Mouse (Mus musculus): ENCODE data around the gene Slc39a11. TPM values are rescaled to one million over a fixed set of nuclear protein-coding genes. Genes with fewer than 3 reads are reported as not detected.
"Not testable (repeated sequence)": the region's sequence is repeated elsewhere in the genome, so short reads cannot be mapped to it uniquely, and the experiment has no call there.

Gene Slc39a11
- polyA plus RNA-seq, 1 experiment from 2014 or later = 42.2 TPM

GRCm38 (mm10) chr11:113666205-113666604 lies 16.3 kb upstream of the Slc39a11 start:
- no peaks in the 10 kb centered on the region for H3K9me3 ChIP-seq
- 74% methylated on average over 6 of the region's 6 CpGs for WGBS
- ATAC-seq (replicated peaks) = no peak

GRCm38 (mm10) chr11:113664279-113664678 lies 14.4 kb upstream of the Slc39a11 start:
- Histone ChIP-seq H3K4me1 (peaks cover 19% of the 10 kb centered on the region), H3K27ac (replicated peaks) (no peak overlapping the region), H3K4me2 (replicated peaks) (no peak overlapping the region), H3K4me3 (no peak overlapping the region), H3K9ac (replicated peaks) (no peak overlapping the region), H3K36me3 (peaks cover 45% of the 10 kb centered on the region), H3K27me3 (no peaks in the 10 kb centered on the region), H3K9me3 (no peaks in the 10 kb centered on the region)
- WGBS = 59% methylated on average over 2 of the region's 2 CpGs
- ATAC-seq (replicated peaks) = no peak

More at GRCm38 (mm10) chr11:113666205-113666604, 16.3 kb upstream of the Slc39a11 start:
- H3K4me3 ChIP-seq = no peak overlapping the region
- peaks cover 30% of the 10 kb centered on the region for H3K36me3 ChIP-seq
- H3K9ac ChIP-seq (replicated peaks) = no peak overlapping the region
- peaks cover 19% of the 10 kb centered on the region for H3K4me1 ChIP-seq
- H3K27me3 ChIP-seq = no peaks in the 10 kb centered on the region
- H3K27ac ChIP-seq (replicated peaks) = no peak overlapping the region
- H3K4me2 ChIP-seq (replicated peaks) = no peak overlapping the region

GRCm38 (mm10) chr11:113661835-113662351 lies 12.0 kb upstream of the Slc39a11 start:
- Histone ChIP-seq H3K27me3 (no peaks in the 10 kb centered on the region), H3K4me2 (replicated peaks) (no peak overlapping the region), H3K9ac (replicated peaks) (no peak overlapping the region), H3K9me3 (no peaks in the 10 kb centered on the region), H3K4me1 (peaks cover 10% of the 10 kb centered on the region), H3K4me3 (no peak overlapping the region), H3K27ac (replicated peaks) (no peak overlapping the region), H3K36me3 (peaks cover 67% of the 10 kb centered on the region)
- 0 out of 2 replicates have a peak, but pooled peaks have one; percentile 46 for ATAC-seq (replicated peaks)
- 94% methylated on average over 18 of the region's 18 CpGs for WGBS

- no peak overlapping the region for H3K4me2 ChIP-seq (replicated peaks)
- H3K36me3 ChIP-seq = peaks cover 77% of the 10 kb centered on the region
- H3K4me1 ChIP-seq = peaks cover 12% of the 10 kb centered on the region; the same call in 1 of the 2 replicates
- ATAC-seq (replicated peaks) = no peak
- H3K27me3 ChIP-seq = no peaks in the 10 kb centered on the region
- H3K9me3 ChIP-seq = no peaks in the 10 kb centered on the region
- H3K4me3 ChIP-seq = no peak overlapping the region
- no peak overlapping the region for H3K9ac ChIP-seq (replicated peaks)
- H3K27ac ChIP-seq (replicated peaks) = no peak overlapping the region
- 87% methylated on average over 11 of the region's 11 CpGs for WGBS
Observed at GRCm38 (mm10) chr11:113660940-113661339, 11.1 kb upstream of the Slc39a11 start.

GRCm38 (mm10) chr11:113660213-113660612 lies 10.3 kb upstream of the Slc39a11 start:
- H3K36me3 ChIP-seq = peaks cover 81% of the 10 kb centered on the region

DNA sequence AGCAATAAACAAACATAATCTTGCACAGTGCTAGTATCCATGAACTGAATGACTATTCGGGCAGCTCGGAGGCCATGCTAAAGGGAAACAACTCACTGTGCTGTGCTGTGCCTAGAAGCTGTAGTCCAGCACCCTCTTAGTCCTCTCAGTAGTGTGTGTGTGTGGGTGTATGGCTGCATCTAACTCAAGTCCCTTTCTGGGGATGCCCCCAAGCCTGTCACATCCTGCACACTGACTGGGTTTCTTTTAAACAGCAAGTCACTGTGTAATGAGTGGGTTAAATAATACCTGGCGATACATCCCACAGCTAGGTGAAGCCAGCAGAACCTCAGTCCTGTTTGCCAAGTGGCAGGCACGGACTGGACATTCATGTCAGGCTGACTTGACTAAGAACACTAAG lies 8.9 kb upstream of the Slc39a11 start:
- Histone ChIP-seq H3K4me1 (peaks cover 30% of the 10 kb centered on the region), H3K4me2 (replicated peaks) (no peak overlapping the region), H3K4me3 (no peak overlapping the region), H3K36me3 (peaks cover 88% of the 10 kb centered on the region), H3K9me3 (no peaks in the 10 kb centered on the region), H3K27me3 (no peaks in the 10 kb centered on the region), H3K9ac (replicated peaks) (no peak overlapping the region), H3K27ac (replicated peaks) (no peak overlapping the region)
- no peak for ATAC-seq (replicated peaks)
- 88% methylated on average over 4 of the region's 4 CpGs for WGBS

More at GRCm38 (mm10) chr11:113660213-113660612, 10.3 kb upstream of the Slc39a11 start:
- not testable (repeated sequence) for ATAC-seq (replicated peaks); H3K27me3 ChIP-seq; H3K4me3 ChIP-seq; H3K9ac ChIP-seq (replicated peaks); H3K9me3 ChIP-seq; H3K4me2 ChIP-seq (replicated peaks); H3K27ac ChIP-seq (replicated peaks)
- WGBS = 96% methylated on average over 3 of the region's 3 CpGs
- peaks cover 19% of the 10 kb centered on the region; the same call in 1 of the 2 replicates for H3K4me1 ChIP-seq

DNA sequence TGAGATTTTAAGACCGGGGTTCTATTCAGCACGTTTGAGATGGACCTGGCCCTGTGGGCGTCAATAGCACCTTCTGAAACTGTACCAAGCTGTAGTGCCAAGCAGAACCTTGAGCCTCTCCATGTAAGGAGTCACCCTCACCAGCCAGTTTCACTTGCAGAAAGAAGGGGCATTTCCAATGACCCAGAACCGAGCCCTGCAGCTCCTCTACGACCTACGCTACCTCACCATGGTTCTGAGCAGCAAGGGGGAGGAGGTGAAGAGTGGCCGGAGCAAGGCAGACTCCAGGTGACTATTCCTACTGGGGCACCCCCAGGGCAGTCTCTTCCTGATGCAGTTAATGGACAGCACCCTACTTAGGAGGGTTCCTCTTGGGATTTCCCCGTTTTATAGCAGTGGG lies 8.4 kb upstream of the Slc39a11 start:
- WGBS = 87% methylated on average over 8 of the region's 8 CpGs
- no peaks in the 10 kb centered on the region for H3K9me3 ChIP-seq
- ATAC-seq (replicated peaks) = no peak
- no peak overlapping the region for H3K9ac ChIP-seq (replicated peaks)
- H3K27ac ChIP-seq (replicated peaks) = no peak overlapping the region
- no peak overlapping the region for H3K4me3 ChIP-seq
- H3K4me2 ChIP-seq (replicated peaks) = no peak overlapping the region
- no peaks in the 10 kb centered on the region for H3K27me3 ChIP-seq
- H3K4me1 ChIP-seq = peaks cover 30% of the 10 kb centered on the region
- H3K36me3 ChIP-seq = peaks cover 89% of the 10 kb centered on the region

DNA sequence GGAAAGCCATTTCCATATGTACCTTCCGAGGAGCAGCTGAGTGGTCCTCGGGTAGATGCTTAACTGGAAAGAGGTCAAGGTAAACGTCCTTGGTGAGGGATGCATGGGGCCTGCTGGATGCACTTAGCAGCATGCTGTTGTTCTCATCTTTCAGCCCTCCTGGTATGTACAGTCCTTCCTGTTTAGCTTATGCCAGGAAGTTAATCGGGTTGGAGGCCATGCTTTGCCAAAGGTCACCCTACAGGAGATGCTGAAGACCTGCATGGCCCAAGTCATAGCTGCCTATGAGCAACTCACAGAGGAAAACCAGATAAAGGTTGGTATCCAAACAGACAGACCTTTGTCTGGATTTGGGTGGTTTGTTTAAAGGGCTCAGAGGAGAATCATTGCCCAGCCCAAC lies 7.3 kb upstream of the Slc39a11 start:
- no peak overlapping the region for H3K4me3 ChIP-seq
- no peak overlapping the region for H3K9ac ChIP-seq (replicated peaks)
- peaks cover 30% of the 10 kb centered on the region for H3K4me1 ChIP-seq
- H3K9me3 ChIP-seq = no peaks in the 10 kb centered on the region
- H3K27me3 ChIP-seq = no peaks in the 10 kb centered on the region
- 89% methylated on average over 4 of the region's 4 CpGs for WGBS
- no peak for ATAC-seq (replicated peaks)
- 0 out of 2 replicates have a peak overlapping the region, but pooled peaks have one; percentile 11 for H3K27ac ChIP-seq (replicated peaks)
- H3K36me3 ChIP-seq = peaks cover 95% of the 10 kb centered on the region
- no peak overlapping the region for H3K4me2 ChIP-seq (replicated peaks)

DNA sequence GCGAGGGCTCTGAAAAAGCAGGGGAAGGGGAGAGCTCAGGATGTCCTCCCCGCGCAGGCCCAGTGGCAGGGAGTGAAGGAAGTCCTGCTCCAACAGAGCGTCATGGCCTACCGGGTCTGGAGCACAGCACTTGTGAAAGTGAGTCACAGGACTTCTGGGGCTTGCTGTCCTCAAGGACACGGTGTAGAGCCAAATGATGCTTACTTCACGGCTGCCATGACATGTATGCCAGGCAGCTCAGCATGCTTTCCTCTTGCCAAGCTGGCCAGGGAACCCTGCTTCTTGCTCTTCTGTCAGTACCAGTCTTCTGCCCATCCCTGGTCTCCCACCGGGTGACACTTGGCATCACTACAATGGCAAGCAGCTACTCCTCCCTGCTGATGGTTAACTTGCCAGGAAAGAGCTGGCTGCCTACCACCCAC lies 6.6 kb upstream of the Slc39a11 start:
- H3K4me3 ChIP-seq = no peak overlapping the region
- no peaks in the 10 kb centered on the region for H3K9me3 ChIP-seq
- no peak overlapping the region for H3K9ac ChIP-seq (replicated peaks)
- peaks cover 94% of the 10 kb centered on the region for H3K36me3 ChIP-seq
- H3K27ac ChIP-seq (replicated peaks) = peak overlapping the region; percentile 33; the same call in 1 of the 2 replicates
- ATAC-seq (replicated peaks) = no peak
- H3K4me2 ChIP-seq (replicated peaks) = no peak overlapping the region
- H3K27me3 ChIP-seq = no peaks in the 10 kb centered on the region
- WGBS = 87% methylated on average over 8 of the region's 8 CpGs
- peaks cover 35% of the 10 kb centered on the region for H3K4me1 ChIP-seq

DNA sequence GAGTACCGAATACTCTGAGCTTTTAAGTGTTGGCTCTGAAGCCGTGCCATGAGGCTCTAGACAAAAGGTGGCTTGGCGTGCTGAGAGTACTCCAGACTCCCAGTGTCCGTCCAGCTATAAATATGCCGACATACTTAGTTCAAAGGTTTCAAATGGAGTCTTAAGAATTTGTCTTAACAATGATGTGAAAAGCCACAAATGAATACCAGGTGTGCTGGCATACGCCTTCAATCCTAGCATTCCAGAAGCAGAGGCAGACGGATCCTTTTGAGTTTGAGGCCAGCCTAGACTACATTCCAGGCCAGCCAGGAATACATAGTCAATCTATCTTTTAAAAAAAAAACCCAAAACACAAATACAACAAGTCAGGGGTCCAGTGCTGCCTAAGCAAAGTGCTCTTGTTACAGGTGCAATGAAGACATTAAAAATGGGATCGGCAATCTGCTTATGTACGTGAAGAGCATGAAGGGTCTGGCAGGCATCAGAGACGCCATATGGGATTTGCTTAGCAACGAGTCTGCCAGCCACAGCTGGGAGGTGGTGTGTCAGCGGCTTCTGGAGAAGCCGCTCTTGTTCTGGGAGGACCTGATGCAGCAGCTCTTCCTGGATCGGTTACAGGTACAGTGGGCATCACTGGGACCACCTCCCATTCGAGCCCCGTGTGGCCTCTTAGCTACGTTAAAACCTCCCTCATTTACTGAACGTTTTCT lies 4.8 kb upstream of the Slc39a11 start:
- Histone ChIP-seq H3K27ac (replicated peaks) (peak overlapping the region; percentile 72), H3K36me3 (peaks cover 78% of the 10 kb centered on the region)
- WGBS = 71% methylated on average over 18 of the region's 18 CpGs

GRCm38 (mm10) chr11:113654105-113654504 lies 4.2 kb upstream of the Slc39a11 start:
- H3K4me2 ChIP-seq (replicated peaks) = no peak overlapping the region

More for the DNA sequence above, 4.8 kb upstream of the Slc39a11 start:
- Histone ChIP-seq H3K4me1 (peaks cover 47% of the 10 kb centered on the region), H3K27me3 (no peaks in the 10 kb centered on the region), H3K9ac (replicated peaks) (no peak overlapping the region), H3K9me3 (no peaks in the 10 kb centered on the region), H3K4me3 (no peak overlapping the region), H3K4me2 (replicated peaks) (no peak overlapping the region)
- no peak for ATAC-seq (replicated peaks)

GRCm38 (mm10) chr11:113652516-113652915 lies 2.6 kb upstream of the Slc39a11 start:
- WGBS = 91% methylated on average over 6 of the region's 6 CpGs
- no peak overlapping the region for H3K4me3 ChIP-seq
- no peak for ATAC-seq (replicated peaks)
- no peak overlapping the region for H3K27ac ChIP-seq (replicated peaks)
- no peaks in the 10 kb centered on the region for H3K9me3 ChIP-seq
- H3K27me3 ChIP-seq = no peaks in the 10 kb centered on the region
- no peak overlapping the region for H3K4me2 ChIP-seq (replicated peaks)
- H3K4me1 ChIP-seq = peaks cover 60% of the 10 kb centered on the region
- peaks cover 57% of the 10 kb centered on the region for H3K36me3 ChIP-seq
- no peak overlapping the region for H3K9ac ChIP-seq (replicated peaks)

More at GRCm38 (mm10) chr11:113654105-113654504, 4.2 kb upstream of the Slc39a11 start:
- peaks cover 48% of the 10 kb centered on the region for H3K4me1 ChIP-seq
- no peak overlapping the region for H3K4me3 ChIP-seq
- peak overlapping the region; percentile 72; the same call in 1 of the 2 replicates for H3K27ac ChIP-seq (replicated peaks)
- ATAC-seq (replicated peaks) = no peak
- H3K36me3 ChIP-seq = peaks cover 72% of the 10 kb centered on the region
- H3K9ac ChIP-seq (replicated peaks) = no peak overlapping the region
- no peaks in the 10 kb centered on the region for H3K27me3 ChIP-seq
- H3K9me3 ChIP-seq = no peaks in the 10 kb centered on the region
- WGBS = 92% methylated on average over 15 of the region's 15 CpGs

Measured in forebrain, embryonic 15.5 days (tissue).